Mouse (Mus musculus): ENCODE measurements at regions not wholly inside any gene's neighbourhood (a gene's known extent, or its start where the extent isn't known, plus 50 kb on each side); places are given as distances from the start of the nearest gene placed in this dataset.

DNA sequence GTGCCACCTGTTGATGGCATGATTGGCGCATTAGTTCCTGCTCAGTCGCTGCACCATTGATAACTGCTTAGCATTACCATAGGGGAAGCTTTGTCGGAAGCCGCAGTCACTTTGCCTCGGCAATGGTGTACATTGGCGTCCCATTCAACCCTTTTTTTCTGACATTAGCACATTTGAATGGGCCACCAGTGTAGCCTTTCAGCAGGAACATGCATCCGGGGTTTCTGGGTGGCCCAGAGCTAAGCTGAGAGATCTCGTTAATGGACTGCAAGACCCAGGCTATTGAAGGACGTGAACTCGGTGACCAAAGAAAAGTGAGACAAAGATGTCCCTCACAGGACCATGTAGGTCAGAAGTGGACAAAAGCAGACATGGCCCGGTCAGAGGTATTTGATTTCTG is 97.3 kb downstream of the Brms1l start:
- H3K27ac ChIP-seq (ENCODE audit: insufficient read depth, low read length): no peak overlapping the region
- WGBS: 75% methylated on average over 11 of the region's 11 CpGs
- H3K4me3 ChIP-seq (ENCODE audit: extremely low read depth, insufficient read depth, insufficient read length): no peak overlapping the region
- no peaks in the 10 kb centered on the region for H3K27me3 ChIP-seq (ENCODE audit: control insufficient read depth, insufficient read depth, low read length)
- TF ChIP-seq POLR2A (IDR thresholded peaks at IDR 0.05; ENCODE audit: low read depth, low read length) (no peak), CTCF (IDR thresholded peaks at IDR 0.05; ENCODE audit: extremely low read depth, insufficient read depth, insufficient read length, insufficient replicate concordance) (no peak)
- no peak for DNase-seq (ENCODE audit: low read depth in 1 of 2, low spot score in 2 of 2)
- H3K36me3 ChIP-seq (ENCODE audit: control insufficient read depth, insufficient read depth, low read length): no peaks in the 10 kb centered on the region
- no peaks in the 10 kb centered on the region for H3K4me1 ChIP-seq (ENCODE audit: control insufficient read depth, insufficient read depth, insufficient read length)

DNA sequence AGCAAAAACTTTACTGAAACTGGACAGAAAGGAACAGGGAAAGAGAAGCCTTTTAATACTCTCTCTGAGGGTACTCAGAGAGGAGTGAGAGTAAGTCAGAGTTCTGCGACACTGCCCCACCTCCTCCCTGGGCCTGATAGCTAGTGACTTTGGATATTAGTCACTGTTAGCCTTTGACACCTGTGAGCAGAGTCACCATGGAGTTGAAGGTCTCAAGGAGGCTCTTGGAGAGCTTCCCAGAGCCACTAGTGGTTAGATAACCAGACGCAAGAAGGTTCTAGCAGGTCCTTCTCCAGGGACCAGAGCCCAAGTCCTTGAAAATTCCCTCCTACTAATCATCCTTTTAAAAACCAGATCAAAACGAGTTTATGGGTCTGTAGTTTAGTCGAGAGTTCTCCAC is 94.3 kb downstream of the Brms1l start:
- Histone ChIP-seq H3K27ac (ENCODE audit: insufficient read depth, low read length) (no peak overlapping the region), H3K4me3 (ENCODE audit: extremely low read depth, insufficient read depth, insufficient read length) (no peak overlapping the region), H3K4me1 (ENCODE audit: control insufficient read depth, insufficient read depth, insufficient read length) (no peaks in the 10 kb centered on the region), H3K27me3 (ENCODE audit: control insufficient read depth, insufficient read depth, low read length) (no peaks in the 10 kb centered on the region), H3K36me3 (ENCODE audit: control insufficient read depth, insufficient read depth, low read length) (no peaks in the 10 kb centered on the region)
- 77% methylated on average over 4 of the region's 4 CpGs for WGBS
- no peak for DNase-seq (ENCODE audit: low read depth in 1 of 2, low spot score in 2 of 2)
- no peak for TF ChIP-seq CTCF (IDR thresholded peaks at IDR 0.05; ENCODE audit: extremely low read depth, insufficient read depth, insufficient read length, insufficient replicate concordance)
- TF ChIP-seq POLR2A (IDR thresholded peaks at IDR 0.05; ENCODE audit: low read depth, low read length): no peak

DNA sequence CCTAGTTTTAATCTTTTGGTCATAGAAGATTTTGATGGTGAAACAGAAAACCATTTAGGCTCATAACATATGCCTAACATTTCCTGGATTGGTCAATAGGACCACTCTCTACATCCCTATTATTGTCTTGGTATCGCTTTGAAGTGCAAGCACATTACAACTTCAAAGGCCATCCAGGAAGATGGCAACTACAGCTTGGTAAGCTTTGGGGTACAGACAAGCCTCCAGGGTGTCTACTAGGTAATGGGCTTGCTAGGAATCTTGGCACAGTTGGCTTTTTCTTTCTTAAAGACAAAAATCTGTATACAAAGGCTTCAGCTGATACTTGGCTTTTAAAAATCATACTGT is 90.8 kb downstream of the Brms1l start:
- WGBS: 91% methylated on average over 1 of the region's 1 CpGs
- DNase-seq (ENCODE audit: low read depth in 1 of 2, low spot score in 2 of 2): no peak
- no peaks in the 10 kb centered on the region for H3K27me3 ChIP-seq (ENCODE audit: control insufficient read depth, insufficient read depth, low read length)
- no peaks in the 10 kb centered on the region for H3K4me1 ChIP-seq (ENCODE audit: control insufficient read depth, insufficient read depth, insufficient read length)
- no peak overlapping the region for H3K27ac ChIP-seq (ENCODE audit: insufficient read depth, low read length)
- H3K36me3 ChIP-seq (ENCODE audit: control insufficient read depth, insufficient read depth, low read length): no peaks in the 10 kb centered on the region
- H3K4me3 ChIP-seq (ENCODE audit: extremely low read depth, insufficient read depth, insufficient read length): no peak overlapping the region
- TF ChIP-seq CTCF (IDR thresholded peaks at IDR 0.05; ENCODE audit: extremely low read depth, insufficient read depth, insufficient read length, insufficient replicate concordance): no peak
- TF ChIP-seq POLR2A (IDR thresholded peaks at IDR 0.05; ENCODE audit: low read depth, low read length): no peak

DNA sequence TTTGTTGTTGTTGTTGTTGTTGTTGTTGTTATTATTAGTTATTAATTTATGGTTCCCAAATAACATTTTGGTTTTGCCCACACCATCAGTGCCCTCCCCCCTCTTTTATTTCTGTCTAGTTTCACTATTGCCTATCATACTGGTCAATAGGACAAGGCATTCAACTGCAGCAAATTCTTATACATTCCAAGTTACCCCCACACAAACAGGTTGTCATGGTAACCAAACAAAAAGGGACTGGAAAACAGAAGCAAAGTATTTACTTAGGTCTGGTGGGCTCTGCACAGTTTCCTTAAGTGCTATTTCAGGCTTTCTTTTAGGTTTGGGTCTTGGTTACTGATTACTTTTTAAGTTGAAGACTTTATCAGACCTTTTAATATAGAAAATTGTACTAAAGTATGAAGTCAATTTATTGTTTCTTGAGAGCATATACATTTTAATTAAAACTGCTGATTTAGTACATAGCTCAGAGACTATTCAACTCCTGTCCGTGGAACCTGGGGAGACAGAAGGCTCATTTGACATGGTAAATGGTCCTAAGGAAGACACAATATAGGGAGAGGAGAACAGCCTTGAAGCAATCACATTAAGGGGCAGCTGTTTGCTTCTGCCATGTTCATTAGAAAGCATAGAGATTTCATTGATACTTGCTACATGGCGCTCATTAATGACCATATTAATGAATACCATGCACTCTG is 90.3 kb downstream of the Brms1l start:
- DNase-seq (ENCODE audit: low read depth in 1 of 2, low spot score in 2 of 2): no peak
- WGBS: 85% methylated on average over 2 of the region's 2 CpGs
- no peak for TF ChIP-seq POLR2A (IDR thresholded peaks at IDR 0.05; ENCODE audit: low read depth, low read length)
- no peak for TF ChIP-seq CTCF (IDR thresholded peaks at IDR 0.05; ENCODE audit: extremely low read depth, insufficient read depth, insufficient read length, insufficient replicate concordance)
- H3K27ac ChIP-seq (ENCODE audit: insufficient read depth, low read length): no peak overlapping the region
- H3K4me3 ChIP-seq (ENCODE audit: extremely low read depth, insufficient read depth, insufficient read length): no peak overlapping the region
- H3K4me1 ChIP-seq (ENCODE audit: control insufficient read depth, insufficient read depth, insufficient read length): no peaks in the 10 kb centered on the region
- no peaks in the 10 kb centered on the region for H3K36me3 ChIP-seq (ENCODE audit: control insufficient read depth, insufficient read depth, low read length)
- H3K27me3 ChIP-seq (ENCODE audit: control insufficient read depth, insufficient read depth, low read length): no peaks in the 10 kb centered on the region

All from spleen, adult 2 months (tissue).